In genomic region chr9:110665912-110666311, GRCm38 (mm10) we compare ENCODE assay signal across 8 mouse cellular contexts. TPM values are rescaled to one million over a fixed set of nuclear protein-coding genes. Genes with fewer than 3 reads are reported as not detected.
DNase-seq lines count a peak whose midpoint lies in the region; ATAC-seq and TF ChIP-seq lines count a peak whose summit lies in the region.

No protein-coding gene starts in this region.

- H3K36me3 ChIP-seq in kidney, embryonic 15.5 days: no peaks in the 10 kb centered on the region
- H3K36me3 ChIP-seq in embryonic facial prominence, embryonic 11.5 days (replicated peaks; ENCODE audit: control insufficient read depth, insufficient read depth, low read depth, low read length): no peaks in the 10 kb centered on the region
- no peaks in the 10 kb centered on the region for H3K36me3 ChIP-seq in kidney, postnatal 0 days (ENCODE audit: insufficient read depth, low read length)

- DNase-seq in kidney, adult 18-20 months: no peak
- peak; percentile 8 for DNase-seq in embryonic facial prominence, embryonic 11.5 days (ENCODE audit: low spot score)
- peak; percentile 58 for DNase-seq in kidney, postnatal 0 days (ENCODE audit: low spot score)
- peak; percentile 34 for DNase-seq in mesoderm, embryonic 11.5 days (ENCODE audit: low read depth, low spot score)
- DNase-seq in left cerebral cortex, postnatal 4 days: no peak
- DNase-seq in frontal cortex, postnatal 10 days (ENCODE audit: low spot score in 2 of 2): no peak
- DNase-seq in thymus, postnatal 36 days: no peak

- intact Hi-C loops in left cerebral cortex, postnatal 4 days (cut with DNase I): no loop called here

- peaks cover 29% of the 10 kb centered on the region for H3K4me1 ChIP-seq in kidney, embryonic 15.5 days
- no peaks in the 10 kb centered on the region for H3K4me1 ChIP-seq in embryonic facial prominence, embryonic 11.5 days (ENCODE audit: control insufficient read depth, insufficient read depth, low read length)
- H3K4me1 ChIP-seq in kidney, postnatal 0 days (replicated peaks; ENCODE audit: insufficient read depth, low read length): peaks cover 18% of the 10 kb centered on the region

- WGBS in kidney, embryonic 15.5 days: 11% methylated on average over 4 of the region's 4 CpGs
- 30% methylated on average over 4 of the region's 4 CpGs for WGBS in embryonic facial prominence, embryonic 11.5 days
- WGBS in kidney, postnatal 0 days: 23% methylated on average over 4 of the region's 4 CpGs

- ATAC-seq in kidney, embryonic 15.5 days (replicated peaks; ENCODE audit: low FRiP score): peak; percentile 74
- ATAC-seq in embryonic facial prominence, embryonic 11.5 days (replicated peaks; ENCODE audit: insufficient number of reproducible peaks, low FRiP score, low TSS enrichment, low read depth): no peak
- ATAC-seq in kidney, postnatal 0 days (replicated peaks; ENCODE audit: low FRiP score, low read depth): no peak

- no peaks in the 10 kb centered on the region for H3K27me3 ChIP-seq in kidney, embryonic 15.5 days
- H3K27me3 ChIP-seq in embryonic facial prominence, embryonic 11.5 days (ENCODE audit: control insufficient read depth, insufficient read depth, low read length): no peaks in the 10 kb centered on the region
- no peaks in the 10 kb centered on the region for H3K27me3 ChIP-seq in kidney, postnatal 0 days (ENCODE audit: insufficient read depth, low read length)

- H3K4me2 ChIP-seq in kidney, embryonic 15.5 days: peak overlapping the region; percentile 26
- no peak overlapping the region for H3K4me2 ChIP-seq in embryonic facial prominence, embryonic 11.5 days (ENCODE audit: low read depth, low read length)
- peak overlapping the region; percentile 15; the same call in 1 of the 2 replicates for H3K4me2 ChIP-seq in kidney, postnatal 0 days (ENCODE audit: low read length)

- H3K4me3 ChIP-seq in kidney, embryonic 15.5 days (replicated peaks): no peak overlapping the region
- H3K4me3 ChIP-seq in embryonic facial prominence, embryonic 11.5 days (ENCODE audit: low read depth, low read length): no peak overlapping the region
- no peak overlapping the region for H3K4me3 ChIP-seq in kidney, postnatal 0 days (replicated peaks; ENCODE audit: low read depth, low read length)

- TF ChIP-seq CTCF in kidney, postnatal 0 days (IDR thresholded peaks at IDR 0.05; ENCODE audit: low read depth): no peak

- H3K9me3 ChIP-seq in kidney, embryonic 15.5 days (replicated peaks): no peaks in the 10 kb centered on the region
- H3K9me3 ChIP-seq in embryonic facial prominence, embryonic 11.5 days (replicated peaks; ENCODE audit: control insufficient read depth, low read length): no peaks in the 10 kb centered on the region
- H3K9me3 ChIP-seq in kidney, postnatal 0 days (replicated peaks; ENCODE audit: low read length): no peaks in the 10 kb centered on the region

- peak overlapping the region; percentile 66 for H3K27ac ChIP-seq in kidney, embryonic 15.5 days
- H3K27ac ChIP-seq in embryonic facial prominence, embryonic 11.5 days (replicated peaks; ENCODE audit: low read depth, low read length): no peak overlapping the region
- H3K27ac ChIP-seq in kidney, postnatal 0 days: peak overlapping the region; percentile 77

- H3K9ac ChIP-seq in kidney, embryonic 15.5 days: no peak overlapping the region
- no peak overlapping the region for H3K9ac ChIP-seq in embryonic facial prominence, embryonic 11.5 days (replicated peaks; ENCODE audit: low read length)
- H3K9ac ChIP-seq in kidney, postnatal 0 days (ENCODE audit: low read depth, low read length): no peak overlapping the region

RNA-seq across cellular contexts. Expression of gene Ccdc12, which starts 9.6 kb away (rescaled TPM):
- 151 and 157 TPM in 2 replicates for polyA plus RNA-seq in kidney, embryonic 15.5 days (2015; fragmentation: Nextera tagmentation; extraction: Ambion mirVana)
- polyA plus RNA-seq in embryonic facial prominence, embryonic 11.5 days (2014; fragmentation: Nextera tagmentation; extraction: Ambion mirVana): 117 and 118 TPM in 2 replicates
- 153 and 154 TPM in 2 replicates for polyA plus RNA-seq in kidney, postnatal 0 days (2015; fragmentation: Nextera tagmentation; extraction: Ambion mirVana)
- 10 to 100 TPM; 43.1 to 46.6 TPM for total RNA-seq in left cerebral cortex, postnatal 4 days (2021)

RNA-seq across cellular contexts. Expression of gene Nbeal2, which starts 12.0 kb away (rescaled TPM):
- 3.7 and 5.5 TPM in 2 replicates for polyA plus RNA-seq in kidney, embryonic 15.5 days (2015; fragmentation: Nextera tagmentation; extraction: Ambion mirVana)
- 0.70 and 0.71 TPM in 2 replicates for polyA plus RNA-seq in embryonic facial prominence, embryonic 11.5 days (2014; fragmentation: Nextera tagmentation; extraction: Ambion mirVana)
- 2.9 and 3.9 TPM in 2 replicates for polyA plus RNA-seq in kidney, postnatal 0 days (2015; fragmentation: Nextera tagmentation; extraction: Ambion mirVana)
- 10 to 100 TPM; 13.0 to 14.6 TPM for total RNA-seq in left cerebral cortex, postnatal 4 days (2021)

RNA-seq across cellular contexts. Expression of gene Nradd, which starts 41.7 kb away (rescaled TPM):
- 55.2 and 56.4 TPM in 2 replicates for polyA plus RNA-seq in kidney, embryonic 15.5 days (2015; fragmentation: Nextera tagmentation; extraction: Ambion mirVana)
- polyA plus RNA-seq in embryonic facial prominence, embryonic 11.5 days (2014; fragmentation: Nextera tagmentation; extraction: Ambion mirVana): 25.1 and 29.2 TPM in 2 replicates
- 42.3 and 45.7 TPM in 2 replicates for polyA plus RNA-seq in kidney, postnatal 0 days (2015; fragmentation: Nextera tagmentation; extraction: Ambion mirVana)
- 1 to 10 TPM; 5.9 to 8.6 TPM for total RNA-seq in left cerebral cortex, postnatal 4 days (2021)

Comparison
In these comparisons a context has a peak if more than half of its experiments do, and no peak if none do; other contexts are left out.
1. DNase-seq: peak in embryonic facial prominence, embryonic 11.5 days (single experiment), kidney, postnatal 0 days (single experiment) and mesoderm, embryonic 11.5 days (single experiment); none in kidney, adult 18-20 months (single experiment), left cerebral cortex, postnatal 4 days (single experiment), frontal cortex, postnatal 10 days (0 of 2) and thymus, postnatal 36 days (0 of 2).